Mouse (Mus musculus) limb, embryonic 12.5 days (tissue): ENCODE results near the gene Ppef2. TPM values are rescaled to one million over a fixed set of nuclear protein-coding genes. Genes with fewer than 3 reads are reported as not detected.
"Not testable (repeated sequence)": the region's sequence is repeated elsewhere in the genome, so short reads cannot be mapped to it uniquely, and the experiment has no call there.

Source experiments
- ATAC-seq: fragments of 200-750 bp; cut with Nextera tagmentation; 2 replicates; pipeline ENCODE4 v1.8.0; 2017; ENCODE audit warnings: low read depth, moderate TSS enrichment; ENCODE audit not compliant: insufficient number of reproducible peaks, insufficient read depth, low FRiP score, low TSS enrichment
- H3K27ac ChIP-seq: fragments of 300-500 bp; sonication (generic); 2 replicates; pipeline ENCODE4 v1.5.1; 2016; ENCODE audit warnings: mild to moderate bottlenecking, moderate library complexity
- H3K27me3 ChIP-seq: fragments of 300-500 bp; sonication (generic); 2 replicates; pipeline ENCODE4 v1.6.1; 2016; ENCODE audit warnings: mild to moderate bottlenecking, moderate library complexity
- H3K36me3 ChIP-seq: fragments of 300-500 bp; sonication (generic); 2 replicates; pipeline ENCODE4 v1.6.1; 2016; ENCODE audit warnings: mild to moderate bottlenecking, moderate library complexity
- H3K4me1 ChIP-seq: fragments of 300-500 bp; sonication (generic); replicated peaks from 2 replicates; pipeline ENCODE4 v1.6.1; 2016
- H3K4me2 ChIP-seq: fragments of 300-500 bp; sonication (generic); 2 replicates; pipeline ENCODE4 v1.6.1; 2016; ENCODE audit warnings: mild to moderate bottlenecking, moderate library complexity
- H3K4me3 ChIP-seq: fragments of 300-500 bp; sonication (generic); replicated peaks from 2 replicates; pipeline ENCODE4 v1.5.1; 2016; ENCODE audit warnings: mild to moderate bottlenecking
- H3K9ac ChIP-seq: fragments of 300-500 bp; sonication (generic); replicated peaks from 2 replicates; pipeline ENCODE4 v1.6.1; 2016; ENCODE audit warnings: mild to moderate bottlenecking, moderate library complexity
- H3K9me3 ChIP-seq: fragments of 300-500 bp; sonication (generic); 2 replicates; pipeline ENCODE4 v1.6.1; 2016; ENCODE audit warnings: mild to moderate bottlenecking, moderate library complexity
- WGBS: fragments of 180-500 bp; shearing (Covaris S2); methylation state at CpG from one replicate; pipeline ENCODE4 v1.1.7; 2016; 5-methylcytosine and 5-hydroxymethylcytosine counted together
- polyA plus RNA-seq: library from polyadenylated mRNA; unstranded; fragments of >200 nt; fragmentation: Nextera tagmentation; extraction: Ambion mirVana; gene quantifications from 2 replicates; pipeline ENCODE4 v1.2.1, GENCODE M21; 2016

Gene Ppef2
- polyA plus RNA-seq, 1 experiment from 2014 or later, result not detected

GRCm38 (mm10) chr5:92212231-92212630 lies 43.8 kb downstream of the Ppef2 start:
- Histone ChIP-seq H3K4me1 (no peaks in the 10 kb centered on the region), H3K9me3 (no peaks in the 10 kb centered on the region), H3K4me2 (no peak overlapping the region), H3K27ac (no peak overlapping the region), H3K4me3 (no peak overlapping the region), H3K27me3 (no peaks in the 10 kb centered on the region), H3K9ac (no peak overlapping the region), H3K36me3 (no peaks in the 10 kb centered on the region)
- 95% methylated on average over 4 of the region's 4 CpGs for WGBS
- ATAC-seq, result no peak

GRCm38 (mm10) chr5:92210205-92210604 lies 45.9 kb downstream of the Ppef2 start:
- no peak for ATAC-seq
- Histone ChIP-seq H3K4me2 (no peak overlapping the region), H3K9me3 (no peaks in the 10 kb centered on the region), H3K4me3 (no peak overlapping the region), H3K36me3 (peaks cover 6% of the 10 kb centered on the region; the same call in 1 of the 2 replicates), H3K27ac (no peak overlapping the region), H3K27me3 (no peaks in the 10 kb centered on the region), H3K4me1 (no peaks in the 10 kb centered on the region), H3K9ac (no peak overlapping the region)
- WGBS, result 73% methylated on average over 8 of the region's 8 CpGs

GRCm38 (mm10) chr5:92206121-92206520 lies 50.0 kb downstream of the Ppef2 start:
- H3K4me1 ChIP-seq, result no peaks in the 10 kb centered on the region
- WGBS, result 83% methylated on average over 6 of the region's 6 CpGs
- no peak overlapping the region for H3K4me2 ChIP-seq
- no peak overlapping the region for H3K9ac ChIP-seq
- no peak for ATAC-seq
- H3K36me3 ChIP-seq, result peaks cover 42% of the 10 kb centered on the region
- no peak overlapping the region for H3K27ac ChIP-seq
- no peak overlapping the region for H3K4me3 ChIP-seq
- H3K27me3 ChIP-seq, result no peaks in the 10 kb centered on the region
- H3K9me3 ChIP-seq, result no peaks in the 10 kb centered on the region

GRCm38 (mm10) chr5:92205706-92206105 lies 50.4 kb downstream of the Ppef2 start:
- H3K27me3 ChIP-seq, result no peaks in the 10 kb centered on the region
- WGBS, result 82% methylated on average over 5 of the region's 5 CpGs
- no peak overlapping the region for H3K27ac ChIP-seq

GRCm38 (mm10) chr5:92205184-92205583 lies 50.9 kb downstream of the Ppef2 start:
- no peak overlapping the region for H3K27ac ChIP-seq
- 94% methylated on average over 7 of the region's 7 CpGs for WGBS
- peaks cover 50% of the 10 kb centered on the region for H3K36me3 ChIP-seq
- H3K4me2 ChIP-seq, result no peak overlapping the region
- H3K27me3 ChIP-seq, result no peaks in the 10 kb centered on the region
- no peaks in the 10 kb centered on the region for H3K4me1 ChIP-seq
- no peak for ATAC-seq
- no peaks in the 10 kb centered on the region for H3K9me3 ChIP-seq
- no peak overlapping the region for H3K9ac ChIP-seq
- H3K4me3 ChIP-seq, result no peak overlapping the region

More at GRCm38 (mm10) chr5:92205706-92206105, 50.4 kb downstream of the Ppef2 start:
- Histone ChIP-seq H3K4me3 (no peak overlapping the region), H3K4me1 (no peaks in the 10 kb centered on the region), H3K9me3 (no peaks in the 10 kb centered on the region), H3K9ac (no peak overlapping the region), H3K4me2 (no peak overlapping the region), H3K36me3 (peaks cover 46% of the 10 kb centered on the region)
- no peak for ATAC-seq

GRCm38 (mm10) chr5:92204162-92205036 lies 51.7 kb downstream of the Ppef2 start:
- ATAC-seq, result no peak
- Histone ChIP-seq H3K27me3 (no peaks in the 10 kb centered on the region), H3K4me2 (no peak overlapping the region)

GRCm38 (mm10) chr5:92198266-92198665 lies 57.8 kb downstream of the Ppef2 start:
- Histone ChIP-seq H3K9ac (no peak overlapping the region), H3K4me3 (no peak overlapping the region), H3K4me2 (no peak overlapping the region), H3K27me3 (no peaks in the 10 kb centered on the region), H3K36me3 (peaks cover 94% of the 10 kb centered on the region), H3K9me3 (no peaks in the 10 kb centered on the region), H3K4me1 (no peaks in the 10 kb centered on the region), H3K27ac (no peak overlapping the region)
- WGBS, result 91% methylated on average over 8 of the region's 8 CpGs
- no peak for ATAC-seq

More at GRCm38 (mm10) chr5:92204162-92205036, 51.7 kb downstream of the Ppef2 start:
- no peaks in the 10 kb centered on the region for H3K4me1 ChIP-seq
- no peak overlapping the region for H3K4me3 ChIP-seq
- no peaks in the 10 kb centered on the region for H3K9me3 ChIP-seq
- H3K36me3 ChIP-seq, result peaks cover 58% of the 10 kb centered on the region
- H3K9ac ChIP-seq, result no peak overlapping the region
- H3K27ac ChIP-seq, result no peak overlapping the region
- WGBS, result 81% methylated on average over 6 of the region's 6 CpGs

- peaks cover 96% of the 10 kb centered on the region for H3K36me3 ChIP-seq
- 89% methylated on average over 15 of the region's 15 CpGs for WGBS
- no peaks in the 10 kb centered on the region for H3K9me3 ChIP-seq
- no peak overlapping the region for H3K27ac ChIP-seq
- no peaks in the 10 kb centered on the region for H3K27me3 ChIP-seq
- no peak overlapping the region for H3K9ac ChIP-seq
- no peak for ATAC-seq
- no peak overlapping the region for H3K4me3 ChIP-seq
- H3K4me2 ChIP-seq, result no peak overlapping the region
- H3K4me1 ChIP-seq, result no peaks in the 10 kb centered on the region
Observed at GRCm38 (mm10) chr5:92196895-92197811, 58.9 kb downstream of the Ppef2 start.

- not testable (repeated sequence) for H3K4me2 ChIP-seq, ATAC-seq, H3K9me3 ChIP-seq, H3K27me3 ChIP-seq, H3K9ac ChIP-seq, H3K4me3 ChIP-seq, H3K4me1 ChIP-seq, H3K27ac ChIP-seq
- H3K36me3 ChIP-seq, result peaks cover 90% of the 10 kb centered on the region
- WGBS, result 59% methylated on average over 2 of the region's 2 CpGs
Observed at GRCm38 (mm10) chr5:92195716-92196115, 60.4 kb downstream of the Ppef2 start.

GRCm38 (mm10) chr5:92188881-92189483 lies 67.1 kb downstream of the Ppef2 start:
- no peak for ATAC-seq
- Histone ChIP-seq H3K36me3 (peaks cover 82% of the 10 kb centered on the region), H3K27me3 (no peaks in the 10 kb centered on the region), H3K4me2 (no peak overlapping the region), H3K4me1 (no peaks in the 10 kb centered on the region), H3K4me3 (no peak overlapping the region), H3K9me3 (peaks cover 8% of the 10 kb centered on the region), H3K9ac (no peak overlapping the region), H3K27ac (no peak overlapping the region)
- 94% methylated on average over 7 of the region's 7 CpGs for WGBS
